Mouse (Mus musculus): ENCODE measurements around the gene Sfxn4. TPM values are rescaled to one million over a fixed set of nuclear protein-coding genes. Genes with fewer than 3 reads are reported as not detected.

The Sfxn4 gene
- polyA plus RNA-seq, 1 experiment = 2.7 TPM

- Histone ChIP-seq H3K4me2 (ENCODE audit: low read depth) (peak within 1 kb of the TSS; percentile 97), H3ac (ENCODE audit: control insufficient read depth, insufficient read length) (peak within 1 kb of the TSS; percentile 92), H3K79me2 (ENCODE audit: control insufficient read depth, insufficient read depth) (peaks cover 48% of the 10 kb centered on the region), H3K36me3 (ENCODE audit: control insufficient read depth, insufficient read depth) (no peaks in the 10 kb centered on the region), H3K27me3 (ENCODE audit: control insufficient read depth, insufficient read depth, insufficient read length) (no peaks in the 10 kb centered on the region), H3K4me3 (peak within 1 kb of the TSS; percentile 97)
- no peak for TF ChIP-seq MAX (IDR thresholded peaks at IDR 0.05; ENCODE audit: low read depth)
- peak; percentile 80 for TF ChIP-seq USF1 (IDR thresholded peaks at IDR 0.05; ENCODE audit: low read depth)
- TF ChIP-seq SRF (IDR thresholded peaks at IDR 0.05; ENCODE audit: control insufficient read depth, insufficient read length, low read depth) = no peak
- peak; percentile 98 for TF ChIP-seq POLR2A (IDR thresholded peaks at IDR 0.05; ENCODE audit: insufficient read length, low read depth)
- TF ChIP-seq REST (IDR thresholded peaks at IDR 0.05; ENCODE audit: insufficient read depth, insufficient read length) = peak; percentile 31
- TF ChIP-seq TCF3 (IDR thresholded peaks at IDR 0.05; ENCODE audit: insufficient read length, low read depth) = no peak
- no peak for TF ChIP-seq MYOD1 (IDR thresholded peaks at IDR 0.05; ENCODE audit: control insufficient read depth in 1 of 3, insufficient read length in 2 of 3, low read depth in 2 of 3)
- peak; percentile 96 for TF ChIP-seq POLR2AphosphoS2 (IDR thresholded peaks at IDR 0.05; ENCODE audit: insufficient read length, low read depth)
- peak in 1 of 3 experiments; percentile 16 for TF ChIP-seq MYOG (IDR thresholded peaks at IDR 0.05; ENCODE audit: control insufficient read depth in 1 of 3, insufficient read depth in 1 of 3, insufficient read length in 2 of 3, low read depth in 2 of 3)
- TF ChIP-seq TCF12 (IDR thresholded peaks at IDR 0.05; ENCODE audit: insufficient read depth, poor library complexity, severe bottlenecking) = no peak
- no peak for TF ChIP-seq CEBPB (IDR thresholded peaks at IDR 0.05; ENCODE audit: insufficient read depth, poor library complexity, severe bottlenecking)
- TF ChIP-seq E2F4 (IDR thresholded peaks at IDR 0.05; ENCODE audit: insufficient read depth) = peak; percentile 27
These were observed 70.6 kb downstream of the Sfxn4 start, which contains the start of gene Eif3a for GRCm38 (mm10) chr19:60790551-60791161. Gene Eif3a (minus strand): TSS chr19:60790658.

- TF ChIP-seq MYOG (IDR thresholded peaks at IDR 0.05; ENCODE audit: control insufficient read depth in 1 of 3, insufficient read depth in 1 of 3, insufficient read length in 2 of 3, low read depth in 2 of 3) = no peak
- TF ChIP-seq POLR2AphosphoS2 (IDR thresholded peaks at IDR 0.05; ENCODE audit: insufficient read length, low read depth) = peak; percentile 44
- Histone ChIP-seq H3K4me3 (peak overlapping the region; percentile 97), H3K4me2 (ENCODE audit: low read depth) (peak overlapping the region; percentile 97), H3ac (ENCODE audit: control insufficient read depth, insufficient read length) (peak overlapping the region; percentile 92), H3K27me3 (ENCODE audit: control insufficient read depth, insufficient read depth, insufficient read length) (no peaks in the 10 kb centered on the region), H3K36me3 (ENCODE audit: control insufficient read depth, insufficient read depth) (peaks cover under 1% of the 10 kb centered on the region), H3K79me2 (ENCODE audit: control insufficient read depth, insufficient read depth) (peaks cover 54% of the 10 kb centered on the region)
These were observed 71.3 kb downstream of the Sfxn4 start for GRCm38 (mm10) chr19:60789919-60790506.

- peaks cover 3% of the 10 kb centered on the region for H3K36me3 ChIP-seq (ENCODE audit: control insufficient read depth, insufficient read depth)
- TF ChIP-seq POLR2AphosphoS2 (IDR thresholded peaks at IDR 0.05; ENCODE audit: insufficient read length, low read depth) = no peak
- no peak for TF ChIP-seq POLR2A (IDR thresholded peaks at IDR 0.05; ENCODE audit: insufficient read length, low read depth)
- no peak for TF ChIP-seq E2F4 (IDR thresholded peaks at IDR 0.05; ENCODE audit: insufficient read depth)
- no peak for TF ChIP-seq MYOD1 (IDR thresholded peaks at IDR 0.05; ENCODE audit: control insufficient read depth in 1 of 3, insufficient read length in 2 of 3, low read depth in 2 of 3)
- no peak for TF ChIP-seq MAX (IDR thresholded peaks at IDR 0.05; ENCODE audit: low read depth)
- TF ChIP-seq REST (IDR thresholded peaks at IDR 0.05; ENCODE audit: insufficient read depth, insufficient read length) = no peak
- TF ChIP-seq MYOG (IDR thresholded peaks at IDR 0.05; ENCODE audit: control insufficient read depth in 1 of 3, insufficient read depth in 1 of 3, insufficient read length in 2 of 3, low read depth in 2 of 3) = no peak
- TF ChIP-seq TCF12 (IDR thresholded peaks at IDR 0.05; ENCODE audit: insufficient read depth, poor library complexity, severe bottlenecking) = no peak
- TF ChIP-seq TCF3 (IDR thresholded peaks at IDR 0.05; ENCODE audit: insufficient read length, low read depth) = no peak
- no peak for TF ChIP-seq CEBPB (IDR thresholded peaks at IDR 0.05; ENCODE audit: insufficient read depth, poor library complexity, severe bottlenecking)
- TF ChIP-seq USF1 (IDR thresholded peaks at IDR 0.05; ENCODE audit: low read depth) = no peak
- H3K27me3 ChIP-seq (ENCODE audit: control insufficient read depth, insufficient read depth, insufficient read length) = no peaks in the 10 kb centered on the region
- H3ac ChIP-seq (ENCODE audit: control insufficient read depth, insufficient read length) = peak overlapping the region; percentile 92
- H3K4me3 ChIP-seq = peak overlapping the region; percentile 97
- H3K79me2 ChIP-seq (ENCODE audit: control insufficient read depth, insufficient read depth) = peaks cover 60% of the 10 kb centered on the region
- peak overlapping the region; percentile 97 for H3K4me2 ChIP-seq (ENCODE audit: low read depth)
These were observed 71.8 kb downstream of the Sfxn4 start for GRCm38 (mm10) chr19:60789452-60789851.

GRCm38 (mm10) chr19:60788214-60788960, 72.9 kb downstream of the Sfxn4 start:
- no peak for TF ChIP-seq E2F4 (IDR thresholded peaks at IDR 0.05; ENCODE audit: insufficient read depth)
- no peak for TF ChIP-seq SRF (IDR thresholded peaks at IDR 0.05; ENCODE audit: control insufficient read depth, insufficient read length, low read depth)
- TF ChIP-seq TCF3 (IDR thresholded peaks at IDR 0.05; ENCODE audit: insufficient read length, low read depth) = no peak
- Histone ChIP-seq H3ac (ENCODE audit: control insufficient read depth, insufficient read length) (no peak overlapping the region), H3K27me3 (ENCODE audit: control insufficient read depth, insufficient read depth, insufficient read length) (no peaks in the 10 kb centered on the region), H3K36me3 (ENCODE audit: control insufficient read depth, insufficient read depth) (peaks cover 3% of the 10 kb centered on the region), H3K4me2 (ENCODE audit: low read depth) (peak overlapping the region; percentile 97), H3K4me3 (peak overlapping the region; percentile 97), H3K79me2 (ENCODE audit: control insufficient read depth, insufficient read depth) (peaks cover 71% of the 10 kb centered on the region)
